In genomic region chr1:133380347-133381065, GRCm38 (mm10) we compare ENCODE assay signal across 10 mouse cellular contexts. TPM values are rescaled to one million over a fixed set of nuclear protein-coding genes. Genes with fewer than 3 reads are reported as not detected.
DNase-seq lines count a peak whose midpoint lies in the region; ATAC-seq and TF ChIP-seq lines count a peak whose summit lies in the region.
"Had no signal": no experiment of that assay in that cellular context is flagged by ENCODE, and none has a peak within 500 bp of the region (broad histone marks: within the 10 kb centered on the region; RNA-seq: fewer than 3 reads in every experiment).

No protein-coding gene starts in this region.

- no peak overlapping the region for H3K9ac ChIP-seq in liver, embryonic 14.5 days (replicated peaks)
- no peak overlapping the region for H3K9ac ChIP-seq in liver, embryonic 12.5 days
- no peak overlapping the region for H3K9ac ChIP-seq in kidney, postnatal 0 days (ENCODE audit: low read depth, low read length)
- H3K9ac ChIP-seq: heart, embryonic 15.5 days had no signal

- no peaks in the 10 kb centered on the region for H3K4me1 ChIP-seq in liver, embryonic 14.5 days (replicated peaks; ENCODE audit: control insufficient read depth in 2 of 2, insufficient read depth in 2 of 2, low read length in 1 of 2)
- 0 out of 2 replicates have a peak, but pooled peaks cover 11% of the 10 kb centered on the region for H3K4me1 ChIP-seq in liver, embryonic 12.5 days
- H3K4me1 ChIP-seq in bone marrow, adult 2 months (ENCODE audit: control insufficient read depth, insufficient read depth, low read length): no peaks in the 10 kb centered on the region
- H3K4me1 ChIP-seq in kidney, postnatal 0 days (replicated peaks; ENCODE audit: insufficient read depth, low read length): 0 out of 2 replicates have a peak, but pooled peaks cover 5% of the 10 kb centered on the region

- H3K9me3 ChIP-seq in liver, embryonic 14.5 days (ENCODE audit: control insufficient read depth, low read length): no peaks in the 10 kb centered on the region
- no peaks in the 10 kb centered on the region for H3K9me3 ChIP-seq in liver, embryonic 12.5 days (replicated peaks)
- H3K9me3 ChIP-seq in kidney, postnatal 0 days (replicated peaks; ENCODE audit: low read length): no peaks in the 10 kb centered on the region
- H3K9me3 ChIP-seq: heart, embryonic 15.5 days had no signal

- no peaks in the 10 kb centered on the region for H3K27me3 ChIP-seq in liver, embryonic 14.5 days (ENCODE audit: control insufficient read depth, insufficient read depth, low read length)
- no peaks in the 10 kb centered on the region for H3K27me3 ChIP-seq in liver, embryonic 12.5 days (replicated peaks)
- no peaks in the 10 kb centered on the region for H3K27me3 ChIP-seq in kidney, postnatal 0 days (ENCODE audit: insufficient read depth, low read length)
- H3K27me3 ChIP-seq: heart, embryonic 15.5 days had no signal

- WGBS in liver, embryonic 14.5 days (ENCODE audit: insufficient replicate concordance): 49% methylated on average over 14 of the region's 14 CpGs
- 59% methylated on average over 14 of the region's 14 CpGs for WGBS in liver, embryonic 12.5 days (ENCODE audit: insufficient replicate concordance)
- WGBS in bone marrow, adult 2 months: 49% methylated on average over 14 of the region's 14 CpGs
- 66% methylated on average over 14 of the region's 14 CpGs for WGBS in kidney, postnatal 0 days

- no peak overlapping the region for H3K27ac ChIP-seq in liver, embryonic 14.5 days
- no peak overlapping the region for H3K27ac ChIP-seq in liver, embryonic 12.5 days
- H3K27ac ChIP-seq in bone marrow, adult 2 months (ENCODE audit: control insufficient read depth, insufficient read depth, low read depth, low read length, poor library complexity): no peak overlapping the region
- peak overlapping the region; percentile 52; the same call in 1 of the 2 replicates for H3K27ac ChIP-seq in kidney, postnatal 0 days
- H3K27ac ChIP-seq: heart, embryonic 15.5 days had no signal

- ATAC-seq in cerebellum, adult (ENCODE audit: insufficient number of reproducible peaks, low FRiP score, low TSS enrichment): no peak
- no peak for ATAC-seq in liver, embryonic 14.5 days (ENCODE audit: insufficient read depth)
- ATAC-seq in liver, embryonic 12.5 days: no peak
- ATAC-seq in kidney, postnatal 0 days (replicated peaks; ENCODE audit: low FRiP score, low read depth): no peak

- no peaks in the 10 kb centered on the region for H3K36me3 ChIP-seq in liver, embryonic 14.5 days (replicated peaks; ENCODE audit: control insufficient read depth, insufficient read depth, low read depth)
- peaks cover 8% of the 10 kb centered on the region; the same call in 1 of the 2 replicates for H3K36me3 ChIP-seq in liver, embryonic 12.5 days
- peaks cover 24% of the 10 kb centered on the region for H3K36me3 ChIP-seq in kidney, postnatal 0 days (ENCODE audit: insufficient read depth, low read length)
- H3K36me3 ChIP-seq: heart, embryonic 15.5 days had no signal

- DNase-seq in cerebellum, postnatal 10 days: peak; percentile 69 to 83
- no peak for DNase-seq in liver, embryonic 14.5 days (ENCODE audit: low read depth in 3 of 3, low spot score in 3 of 3)
- DNase-seq in kidney, postnatal 0 days (ENCODE audit: low spot score): peak; percentile 87
- DNase-seq in testis, postnatal 10 days (ENCODE audit: low spot score): peak; percentile 67
- no peak for DNase-seq in gastrocnemius, adult 8-10 months (ENCODE audit: low spot score in 2 of 2)

- peak; percentile 76 for TF ChIP-seq CTCF in liver, embryonic 14.5 days (IDR thresholded peaks at IDR 0.05; ENCODE audit: low read depth)
- peak; percentile 44; the same call in 1 of the 2 replicates for TF ChIP-seq CTCF in bone marrow, adult 2 months (IDR thresholded peaks at IDR 0.05; ENCODE audit: control insufficient read depth, insufficient read depth, low read length)
- TF ChIP-seq CTCF in kidney, postnatal 0 days (IDR thresholded peaks at IDR 0.05; ENCODE audit: low read depth): peak; percentile 80

- H3K4me3 ChIP-seq in liver, embryonic 14.5 days (ENCODE audit: insufficient read depth in 1 of 2, low read depth in 2 of 2, low read length in 2 of 2): no peak overlapping the region
- H3K4me3 ChIP-seq in liver, embryonic 12.5 days: no peak overlapping the region
- H3K4me3 ChIP-seq in bone marrow, adult 2 months (replicated peaks; ENCODE audit: control insufficient read depth, low read depth, low read length): no peak overlapping the region
- H3K4me3 ChIP-seq in kidney, postnatal 0 days (replicated peaks; ENCODE audit: low read depth, low read length): no peak overlapping the region
- H3K4me3 ChIP-seq: heart, embryonic 15.5 days had no signal

- no peak for TF ChIP-seq EP300 in liver, embryonic 14.5 days (IDR thresholded peaks at IDR 0.05; ENCODE audit: low read depth)

- TF ChIP-seq POLR2A in bone marrow, adult 2 months (IDR thresholded peaks at IDR 0.05; ENCODE audit: borderline replicate concordance, control insufficient read depth, low read depth, low read length): no peak

- H3K4me2 ChIP-seq in liver, embryonic 14.5 days (ENCODE audit: low read depth): no peak overlapping the region
- no peak overlapping the region for H3K4me2 ChIP-seq in liver, embryonic 12.5 days
- no peak overlapping the region for H3K4me2 ChIP-seq in kidney, postnatal 0 days (ENCODE audit: low read length)
- H3K4me2 ChIP-seq: heart, embryonic 15.5 days had no signal

RNA-seq across cellular contexts. Expression of gene Etnk2, which starts 17.1 kb away (rescaled TPM):
- 3.4 and 3.7 TPM in 2 replicates for polyA plus RNA-seq in liver, embryonic 14.5 days (2012; rRNA removed)
- 4.9 and 5.5 TPM in 2 replicates for polyA plus RNA-seq in liver, embryonic 14.5 days (2014; fragmentation: Nextera tagmentation; extraction: Ambion mirVana)
- 4.0 and 4.1 TPM in 2 replicates for polyA plus RNA-seq in liver, embryonic 12.5 days (2016; fragmentation: Nextera tagmentation; extraction: Ambion mirVana)
- 1.3 TPM in 1 of 2 replicates, not detected in the other for polyA plus RNA-seq in bone marrow, adult 2 months (2011; ENCODE audit: insufficient read depth, insufficient read length, low replicate concordance, missing spikeins)
- 4.4 and 5.1 TPM in 2 replicates for polyA plus RNA-seq in kidney, postnatal 0 days (2015; fragmentation: Nextera tagmentation; extraction: Ambion mirVana)
- under 1 TPM in 3 of 4 experiments, not detected in 1; 0.15 to 0.64 (median 0.40) TPM for total RNA-seq in gastrocnemius, adult 8-10 months (2022)

RNA-seq across cellular contexts. Expression of gene Ren1, which starts 30.2 kb away (rescaled TPM):
- 0.41 and 0.50 TPM in 2 replicates for polyA plus RNA-seq in liver, embryonic 14.5 days (2012; rRNA removed)
- polyA plus RNA-seq in liver, embryonic 14.5 days (2014; fragmentation: Nextera tagmentation; extraction: Ambion mirVana): 0.57 and 0.90 TPM in 2 replicates
- 0.29 and 0.39 TPM in 2 replicates for polyA plus RNA-seq in liver, embryonic 12.5 days (2016; fragmentation: Nextera tagmentation; extraction: Ambion mirVana)
- polyA plus RNA-seq in bone marrow, adult 2 months (2011; ENCODE audit: insufficient read depth, insufficient read length, low replicate concordance, missing spikeins): not detected in 2 replicates
- polyA plus RNA-seq in kidney, postnatal 0 days (2015; fragmentation: Nextera tagmentation; extraction: Ambion mirVana): 463 and 484 TPM in 2 replicates
- not detected for total RNA-seq in gastrocnemius, adult 8-10 months (2022)

RNA-seq across cellular contexts. Expression of gene Sox13, which starts 43.7 kb away (rescaled TPM):
- polyA plus RNA-seq in liver, embryonic 14.5 days (2012; rRNA removed): 4.9 and 6.1 TPM in 2 replicates
- polyA plus RNA-seq in liver, embryonic 14.5 days (2014; fragmentation: Nextera tagmentation; extraction: Ambion mirVana): 1.1 and 1.6 TPM in 2 replicates
- polyA plus RNA-seq in liver, embryonic 12.5 days (2016; fragmentation: Nextera tagmentation; extraction: Ambion mirVana): 3.4 and 3.7 TPM in 2 replicates
- polyA plus RNA-seq in bone marrow, adult 2 months (2011; ENCODE audit: insufficient read depth, insufficient read length, low replicate concordance, missing spikeins): 1.1 and 3.1 TPM in 2 replicates
- polyA plus RNA-seq in kidney, postnatal 0 days (2015; fragmentation: Nextera tagmentation; extraction: Ambion mirVana): 12.0 and 13.7 TPM in 2 replicates
- 1 to 10 TPM; 4.0 to 8.7 (median 6.7) TPM for total RNA-seq in gastrocnemius, adult 8-10 months (2022)

RNA-seq across cellular contexts. Expression of gene Kiss1, which starts 58.8 kb away (rescaled TPM):
- polyA plus RNA-seq in liver, embryonic 14.5 days (2012; rRNA removed): not detected in 2 replicates
- not detected in 2 replicates for polyA plus RNA-seq in liver, embryonic 14.5 days (2014; fragmentation: Nextera tagmentation; extraction: Ambion mirVana)
- not detected in 2 replicates for polyA plus RNA-seq in liver, embryonic 12.5 days (2016; fragmentation: Nextera tagmentation; extraction: Ambion mirVana)
- polyA plus RNA-seq in bone marrow, adult 2 months (2011; ENCODE audit: insufficient read depth, insufficient read length, low replicate concordance, missing spikeins): not detected in 2 replicates
- polyA plus RNA-seq in kidney, postnatal 0 days (2015; fragmentation: Nextera tagmentation; extraction: Ambion mirVana): not detected in 2 replicates
- total RNA-seq in gastrocnemius, adult 8-10 months (2022): not detected
- polyA plus RNA-seq: heart, embryonic 15.5 days; neural tube, embryonic 14.5 days had no signal

Comparison
In these comparisons a context has a peak if more than half of its experiments do, and no peak if none do; other contexts are left out.
1. DNase-seq: peak in cerebellum, postnatal 10 days (2 of 2), kidney, postnatal 0 days (single experiment) and testis, postnatal 10 days (single experiment); none in liver, embryonic 14.5 days (0 of 3) and gastrocnemius, adult 8-10 months (0 of 2).
2. RNA of gene Ren1, which starts 30.2 kb away (polyA plus RNA-seq): 463 to 484 TPM in kidney, postnatal 0 days; not detected in bone marrow, adult 2 months, 0.41 to 0.90 TPM in liver, embryonic 14.5 days and 0.29 to 0.39 TPM in liver, embryonic 12.5 days; every median in the first group is over 100 times any median in the second.
3. Peak in every context shown above with its lines, with median percentiles within 50 percentile points of each other: CTCF ChIP-seq.